Mouse (Mus musculus): ENCODE results near the gene Ism1.

Gene Ism1

GRCm38 (mm10) chr2:139677809-139678274 lies at the start of gene Ism1:
Ism1 (plus strand) TSS chr2:139678178.
- DNase-seq (ENCODE audit: low read depth), result no peak

- no peak for DNase-seq (ENCODE audit: low read depth)
Measured at GRCm38 (mm10) chr2:139628731-139629130, 49.2 kb upstream of the Ism1 start.

- DNase-seq (ENCODE audit: low read depth), result no peak
Measured at GRCm38 (mm10) chr2:139629653-139630052, 48.3 kb upstream of the Ism1 start.

- no peak for DNase-seq (ENCODE audit: low read depth)
Measured at GRCm38 (mm10) chr2:139634506-139634905, 43.5 kb upstream of the Ism1 start.

- DNase-seq (ENCODE audit: low read depth), result no peak
Measured at GRCm38 (mm10) chr2:139637861-139638260, 40.1 kb upstream of the Ism1 start.

- DNase-seq (ENCODE audit: low read depth), result no peak
Measured at GRCm38 (mm10) chr2:139641757-139642385, 36.1 kb upstream of the Ism1 start.

GRCm38 (mm10) chr2:139649518-139649917 lies 28.5 kb upstream of the Ism1 start:
- no peak for DNase-seq (ENCODE audit: low read depth)

GRCm38 (mm10) chr2:139656750-139657149 lies 21.2 kb upstream of the Ism1 start:
- DNase-seq (ENCODE audit: low read depth), result no peak

GRCm38 (mm10) chr2:139671838-139672237 lies 6.1 kb upstream of the Ism1 start:
- no peak for DNase-seq (ENCODE audit: low read depth)

GRCm38 (mm10) chr2:139672371-139672770 lies 5.6 kb upstream of the Ism1 start:
- DNase-seq (ENCODE audit: low read depth), result no peak

- DNase-seq (ENCODE audit: low read depth), result peak; percentile 36
Measured at GRCm38 (mm10) chr2:139677065-139677762, 764 bp upstream of the Ism1 start.

- DNase-seq (ENCODE audit: low read depth), result peak; percentile 8
Measured at GRCm38 (mm10) chr2:139678275-139679140, 530 bp downstream of the Ism1 start.

- DNase-seq (ENCODE audit: low read depth), result no peak
Measured at GRCm38 (mm10) chr2:139682540-139682939, 4.6 kb downstream of the Ism1 start.

GRCm38 (mm10) chr2:139689442-139690003 lies 11.5 kb downstream of the Ism1 start:
- DNase-seq (ENCODE audit: low read depth), result no peak

GRCm38 (mm10) chr2:139693521-139693920 lies 15.5 kb downstream of the Ism1 start:
- no peak for DNase-seq (ENCODE audit: low read depth)

- DNase-seq (ENCODE audit: low read depth), result no peak
Measured at GRCm38 (mm10) chr2:139694638-139695037, 16.7 kb downstream of the Ism1 start.

- DNase-seq (ENCODE audit: low read depth), result no peak
Measured at GRCm38 (mm10) chr2:139696578-139696977, 18.6 kb downstream of the Ism1 start.

- DNase-seq (ENCODE audit: low read depth), result no peak
Measured at GRCm38 (mm10) chr2:139700609-139701008, 22.6 kb downstream of the Ism1 start.

- DNase-seq (ENCODE audit: low read depth), result no peak
Measured at GRCm38 (mm10) chr2:139704951-139705350, 27.0 kb downstream of the Ism1 start.

- no peak for DNase-seq (ENCODE audit: low read depth)
Measured at GRCm38 (mm10) chr2:139708194-139708899, 30.4 kb downstream of the Ism1 start.

GRCm38 (mm10) chr2:139711640-139712039 lies 33.7 kb downstream of the Ism1 start:
- DNase-seq (ENCODE audit: low read depth), result no peak

- no peak for DNase-seq (ENCODE audit: low read depth)
Measured at GRCm38 (mm10) chr2:139712046-139712445, 34.1 kb downstream of the Ism1 start.

Measured in fibroblast of lung, adult 2 months (primary cell).